Mouse (Mus musculus) megakaryocyte, embryonic 14.5 days (primary cell): ENCODE results near the gene AI593442.

Source experiments
- FLI1 ChIP-seq: IDR thresholded peaks from 2 replicates; pipeline ENCODE4 v1.6.1; 2012; ENCODE audit warnings: low read length, inconsistent platforms, mixed read lengths
- GATA1 ChIP-seq: IDR thresholded peaks from 3 replicates; pipeline ENCODE4 v1.6.1; 2012; ENCODE audit warnings: mixed read lengths, low read length, inconsistent platforms, borderline replicate concordance

DNA sequence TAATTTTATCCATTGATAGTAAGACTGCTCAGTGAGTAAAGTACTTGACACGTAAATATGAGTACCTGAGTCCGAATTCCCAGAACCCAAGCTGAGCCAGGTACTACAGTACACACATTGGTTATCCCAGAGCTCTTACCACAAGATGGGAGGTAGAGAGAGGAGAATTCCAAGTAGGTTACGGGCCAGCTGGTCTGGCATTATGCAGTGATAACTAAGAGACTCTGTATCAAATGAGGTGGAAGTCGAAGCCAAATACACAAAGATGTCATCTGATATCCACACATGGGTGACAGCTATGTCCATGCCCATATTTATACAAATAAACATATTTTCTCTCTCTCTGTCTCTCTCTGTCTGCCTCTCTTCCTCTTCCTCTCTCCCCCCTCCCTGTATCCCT is 35.4 kb downstream of the AI593442 start:
- no peak for TF ChIP-seq GATA1
- no peak for TF ChIP-seq FLI1
